8 mouse cellular contexts compared by ENCODE assay signal in the genomic region with DNA sequence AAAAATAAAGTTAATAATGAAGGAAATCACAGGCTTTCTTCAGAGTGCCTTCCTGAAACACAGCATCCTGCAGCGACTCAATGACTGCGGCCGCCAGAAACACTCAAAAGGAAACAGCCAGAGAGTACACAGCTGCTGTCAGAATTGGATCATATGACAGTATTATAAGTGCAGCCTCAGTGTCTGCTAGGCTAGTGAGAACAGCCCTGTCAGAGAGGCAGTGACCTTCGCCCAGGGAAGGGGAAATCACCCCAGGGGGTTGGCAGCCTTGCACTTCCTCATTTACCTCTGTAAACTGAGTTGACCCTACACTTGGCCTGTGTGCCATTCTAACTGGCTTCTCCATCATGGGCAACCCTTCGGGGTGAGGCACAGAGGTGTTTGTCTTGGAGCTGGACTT.
DNase-seq lines count a peak whose midpoint lies in the region; ATAC-seq lines count a peak whose summit lies in the region.

No protein-coding gene starts in this region.

- peak overlapping the region; percentile 51; the same call in 1 of the 2 replicates for H3K27ac ChIP-seq in hindbrain, embryonic 11.5 days (ENCODE audit: low read depth, low read length)
- no peak overlapping the region; the same call in 1 of the 2 replicates for H3K27ac ChIP-seq in hindbrain, embryonic 13.5 days
- peak overlapping the region; percentile 58 for H3K27ac ChIP-seq in liver, embryonic 13.5 days

- H3K4me2 ChIP-seq in hindbrain, embryonic 11.5 days (replicated peaks; ENCODE audit: low read depth, low read length), result no peak overlapping the region
- no peak overlapping the region for H3K4me2 ChIP-seq in hindbrain, embryonic 13.5 days
- peak overlapping the region; percentile 38 for H3K4me2 ChIP-seq in liver, embryonic 13.5 days

- peak; percentile 22; the same call in 1 of the 2 replicates for ATAC-seq in hindbrain, embryonic 11.5 days (ENCODE audit: low FRiP score)
- no peak for ATAC-seq in hindbrain, embryonic 13.5 days (ENCODE audit: low FRiP score)
- peak; percentile 81 for ATAC-seq in common myeloid progenitor, adult 5-6 weeks (replicated peaks; ENCODE audit: low read depth, poor library complexity, severe bottlenecking)
- peak; percentile 49 for ATAC-seq in liver, embryonic 13.5 days (ENCODE audit: low read depth)

- 57% methylated on average over 5 of the region's 5 CpGs for WGBS in hindbrain, embryonic 11.5 days
- 61% methylated on average over 5 of the region's 5 CpGs for WGBS in hindbrain, embryonic 13.5 days
- WGBS in liver, embryonic 13.5 days (ENCODE audit: insufficient replicate concordance), result 69% methylated on average over 5 of the region's 5 CpGs

- peak overlapping the region; percentile 27; the same call in 1 of the 2 replicates for H3K9ac ChIP-seq in hindbrain, embryonic 11.5 days (ENCODE audit: low read depth, low read length)
- H3K9ac ChIP-seq in hindbrain, embryonic 13.5 days, result no peak overlapping the region
- peak overlapping the region; percentile 18; the same call in 1 of the 2 replicates for H3K9ac ChIP-seq in liver, embryonic 13.5 days

- DNase-seq in hindbrain, embryonic 11.5 days (ENCODE audit: low spot score), result no peak
- peak; percentile 31 for DNase-seq in heart, postnatal 4 days
- no peak for DNase-seq in liver, embryonic 13.5 days
- DNase-seq in spleen, postnatal 36 days (ENCODE audit: low spot score in 2 of 2), result peak; percentile 81 to 84
- DNase-seq in right cerebral cortex, postnatal 4 days, result no peak
- DNase-seq in adrenal gland, postnatal 36 days, result no peak

- H3K36me3 ChIP-seq in hindbrain, embryonic 11.5 days (ENCODE audit: control insufficient read depth, insufficient read depth, low read length), result no peaks in the 10 kb centered on the region
- H3K36me3 ChIP-seq in hindbrain, embryonic 13.5 days, result peaks cover 4% of the 10 kb centered on the region; the same call in 1 of the 2 replicates
- H3K36me3 ChIP-seq in liver, embryonic 13.5 days, result peaks cover 60% of the 10 kb centered on the region

- no peak overlapping the region for H3K4me3 ChIP-seq in hindbrain, embryonic 11.5 days (ENCODE audit: low read depth, low read length)
- no peak overlapping the region for H3K4me3 ChIP-seq in hindbrain, embryonic 13.5 days
- H3K4me3 ChIP-seq in liver, embryonic 13.5 days (replicated peaks), result no peak overlapping the region

- H3K4me1 ChIP-seq in hindbrain, embryonic 11.5 days (replicated peaks; ENCODE audit: control insufficient read depth, insufficient read depth, low read length), result peaks cover 8% of the 10 kb centered on the region
- H3K4me1 ChIP-seq in hindbrain, embryonic 13.5 days (replicated peaks), result peaks cover 24% of the 10 kb centered on the region
- H3K4me1 ChIP-seq in liver, embryonic 13.5 days (replicated peaks), result peaks cover 71% of the 10 kb centered on the region

- H3K9me3 ChIP-seq in hindbrain, embryonic 11.5 days (ENCODE audit: control insufficient read depth, low read length), result no peaks in the 10 kb centered on the region
- no peaks in the 10 kb centered on the region for H3K9me3 ChIP-seq in hindbrain, embryonic 13.5 days
- H3K9me3 ChIP-seq in liver, embryonic 13.5 days (replicated peaks), result no peaks in the 10 kb centered on the region

- no peaks in the 10 kb centered on the region for H3K27me3 ChIP-seq in hindbrain, embryonic 11.5 days (ENCODE audit: control insufficient read depth, insufficient read depth, low read length)
- no peaks in the 10 kb centered on the region for H3K27me3 ChIP-seq in hindbrain, embryonic 13.5 days
- H3K27me3 ChIP-seq in liver, embryonic 13.5 days, result no peaks in the 10 kb centered on the region

Comparison
In these comparisons a context has a peak if more than half of its experiments do, and no peak if none do; other contexts are left out.
1. DNase-seq: peak in heart, postnatal 4 days (single experiment) and spleen, postnatal 36 days (2 of 2); none in hindbrain, embryonic 11.5 days (single experiment), liver, embryonic 13.5 days (single experiment), right cerebral cortex, postnatal 4 days (single experiment) and adrenal gland, postnatal 36 days (0 of 2).